Mouse (Mus musculus): ENCODE data around the gene Slc25a17. TPM values are rescaled to one million over a fixed set of nuclear protein-coding genes. Genes with fewer than 3 reads are reported as not detected.

The Slc25a17 gene
- polyA plus RNA-seq, 1 experiment from 2014 or later, result 58.7 TPM

- Histone ChIP-seq H3K4me2 (no peak overlapping the region), H3K4me1 (ENCODE audit: control insufficient read depth, insufficient read depth, low read length) (no peaks in the 10 kb centered on the region), H3K9ac (ENCODE audit: low read depth, low read length) (no peak overlapping the region), H3K4me3 (ENCODE audit: low read depth, low read length) (no peak overlapping the region), H3K27ac (ENCODE audit: low read depth, low read length) (no peak overlapping the region), H3K27me3 (ENCODE audit: control insufficient read depth, insufficient read depth, low read length) (no peaks in the 10 kb centered on the region), H3K9me3 (replicated peaks; ENCODE audit: control insufficient read depth, low read length) (no peaks in the 10 kb centered on the region; the same call in 1 of the 2 replicates), H3K36me3 (ENCODE audit: control insufficient read depth, insufficient read depth, low read length) (no peaks in the 10 kb centered on the region)
- 86% methylated on average over 7 of the region's 7 CpGs for WGBS (ENCODE audit: insufficient replicate concordance)
- ATAC-seq (replicated peaks; ENCODE audit: insufficient number of reproducible peaks, low FRiP score, low TSS enrichment), result no peak
Measured at GRCm38 (mm10) chr15:81304006-81304405, 56.6 kb downstream of the Slc25a17 start.

DNA sequence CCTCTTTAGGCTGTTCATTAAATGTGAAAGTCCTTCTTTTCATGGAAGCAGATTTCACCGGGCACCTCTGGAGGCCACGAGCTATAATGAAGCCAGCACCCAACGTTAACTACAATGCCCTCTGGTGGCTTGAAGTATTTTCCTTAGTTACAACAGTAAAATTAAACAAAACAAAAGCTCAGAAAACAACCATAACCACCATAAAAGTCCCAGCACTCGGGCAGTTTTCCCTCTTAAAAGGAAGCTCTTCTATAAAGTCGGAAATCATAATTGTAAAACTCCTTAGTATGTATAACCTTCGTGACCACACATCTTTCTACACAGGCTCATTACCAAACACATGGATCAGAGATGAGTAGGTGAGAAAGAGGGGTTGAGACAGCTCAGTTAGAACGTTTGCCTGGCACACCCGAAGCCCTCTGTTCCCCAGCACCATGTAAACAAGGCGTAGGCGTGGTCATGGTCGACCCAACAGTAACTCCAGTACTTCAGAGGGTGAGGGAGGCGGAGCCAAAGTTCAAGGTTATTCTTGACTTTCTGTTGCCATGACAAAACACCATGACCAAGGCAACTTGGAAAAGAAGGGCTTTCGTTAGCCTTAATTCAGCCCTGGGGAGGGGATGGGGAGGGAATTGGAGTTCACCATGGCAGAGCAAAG, 58.3 kb downstream of the Slc25a17 start:
- WGBS (ENCODE audit: insufficient replicate concordance), result 61% methylated on average over 13 of the region's 13 CpGs
- no peak overlapping the region for H3K27ac ChIP-seq (ENCODE audit: low read depth, low read length)
- no peak overlapping the region for H3K4me3 ChIP-seq (ENCODE audit: low read depth, low read length)
- no peak overlapping the region for H3K9ac ChIP-seq (ENCODE audit: low read depth, low read length)
- H3K4me2 ChIP-seq, result no peak overlapping the region
- H3K9me3 ChIP-seq (replicated peaks; ENCODE audit: control insufficient read depth, low read length), result no peaks in the 10 kb centered on the region; the same call in 1 of the 2 replicates
- H3K27me3 ChIP-seq (ENCODE audit: control insufficient read depth, insufficient read depth, low read length), result no peaks in the 10 kb centered on the region
- no peak for ATAC-seq (replicated peaks; ENCODE audit: insufficient number of reproducible peaks, low FRiP score, low TSS enrichment)
- no peaks in the 10 kb centered on the region for H3K36me3 ChIP-seq (ENCODE audit: control insufficient read depth, insufficient read depth, low read length)
- H3K4me1 ChIP-seq (ENCODE audit: control insufficient read depth, insufficient read depth, low read length), result no peaks in the 10 kb centered on the region

GRCm38 (mm10) chr15:81301193-81302070, 59.2 kb downstream of the Slc25a17 start:
- ATAC-seq (replicated peaks; ENCODE audit: insufficient number of reproducible peaks, low FRiP score, low TSS enrichment), result no peak
- Histone ChIP-seq H3K27ac (ENCODE audit: low read depth, low read length) (no peak overlapping the region), H3K27me3 (ENCODE audit: control insufficient read depth, insufficient read depth, low read length) (no peaks in the 10 kb centered on the region), H3K9ac (ENCODE audit: low read depth, low read length) (no peak overlapping the region), H3K4me2 (no peak overlapping the region), H3K4me3 (ENCODE audit: low read depth, low read length) (no peak overlapping the region), H3K4me1 (ENCODE audit: control insufficient read depth, insufficient read depth, low read length) (no peaks in the 10 kb centered on the region), H3K9me3 (replicated peaks; ENCODE audit: control insufficient read depth, low read length) (no peaks in the 10 kb centered on the region; the same call in 1 of the 2 replicates), H3K36me3 (ENCODE audit: control insufficient read depth, insufficient read depth, low read length) (no peaks in the 10 kb centered on the region)
- WGBS (ENCODE audit: insufficient replicate concordance), result 72% methylated on average over 16 of the region's 16 CpGs

DNA sequence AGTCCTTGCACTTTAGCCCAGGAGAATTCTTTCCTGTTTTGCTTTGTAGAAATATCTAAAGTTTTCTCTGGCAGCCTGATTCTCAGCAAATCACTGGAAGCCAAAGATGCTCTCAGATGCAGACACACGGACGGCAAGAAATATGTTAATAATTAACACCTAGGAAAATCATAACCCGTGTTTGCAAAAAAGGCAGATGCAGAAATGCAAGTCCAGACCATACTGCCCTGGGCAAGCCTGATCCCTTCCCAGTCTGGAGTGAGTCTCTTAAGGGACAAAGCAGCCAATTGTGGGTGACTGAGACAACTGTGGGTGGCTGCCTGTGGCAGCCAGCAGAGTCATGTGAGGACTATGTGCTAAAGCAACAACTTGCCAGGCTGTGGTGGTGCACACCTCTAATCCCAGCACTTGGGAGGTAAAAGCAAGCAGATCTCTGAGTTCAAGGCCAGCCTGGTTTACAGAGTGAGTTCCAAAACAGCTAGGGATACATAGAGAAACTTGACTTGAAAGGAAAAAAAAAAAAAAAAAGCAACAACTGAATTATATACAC, 60.0 kb downstream of the Slc25a17 start:
- Histone ChIP-seq H3K27ac (ENCODE audit: low read depth, low read length) (no peak overlapping the region), H3K9me3 (replicated peaks; ENCODE audit: control insufficient read depth, low read length) (no peaks in the 10 kb centered on the region; the same call in 1 of the 2 replicates), H3K9ac (ENCODE audit: low read depth, low read length) (no peak overlapping the region), H3K36me3 (ENCODE audit: control insufficient read depth, insufficient read depth, low read length) (no peaks in the 10 kb centered on the region), H3K27me3 (ENCODE audit: control insufficient read depth, insufficient read depth, low read length) (no peaks in the 10 kb centered on the region), H3K4me1 (ENCODE audit: control insufficient read depth, insufficient read depth, low read length) (no peaks in the 10 kb centered on the region), H3K4me3 (ENCODE audit: low read depth, low read length) (no peak overlapping the region), H3K4me2 (no peak overlapping the region)
- WGBS (ENCODE audit: insufficient replicate concordance), result 72% methylated on average over 3 of the region's 3 CpGs
- ATAC-seq (replicated peaks; ENCODE audit: insufficient number of reproducible peaks, low FRiP score, low TSS enrichment), result no peak

- no peaks in the 10 kb centered on the region; the same call in 1 of the 2 replicates for H3K9me3 ChIP-seq (replicated peaks; ENCODE audit: control insufficient read depth, low read length)
- no peaks in the 10 kb centered on the region for H3K36me3 ChIP-seq (ENCODE audit: control insufficient read depth, insufficient read depth, low read length)
- no peaks in the 10 kb centered on the region for H3K27me3 ChIP-seq (ENCODE audit: control insufficient read depth, insufficient read depth, low read length)
- no peak for ATAC-seq (replicated peaks; ENCODE audit: insufficient number of reproducible peaks, low FRiP score, low TSS enrichment)
- WGBS (ENCODE audit: insufficient replicate concordance), result 85% methylated on average over 4 of the region's 4 CpGs
- H3K4me1 ChIP-seq (ENCODE audit: control insufficient read depth, insufficient read depth, low read length), result no peaks in the 10 kb centered on the region
- H3K4me3 ChIP-seq (ENCODE audit: low read depth, low read length), result no peak overlapping the region
- H3K4me2 ChIP-seq, result no peak overlapping the region
- no peak overlapping the region for H3K9ac ChIP-seq (ENCODE audit: low read depth, low read length)
- H3K27ac ChIP-seq (ENCODE audit: low read depth, low read length), result no peak overlapping the region
Measured at GRCm38 (mm10) chr15:81299549-81299948, 61.1 kb downstream of the Slc25a17 start.

- no peak overlapping the region for H3K9ac ChIP-seq (ENCODE audit: low read depth, low read length)
- H3K27me3 ChIP-seq (ENCODE audit: control insufficient read depth, insufficient read depth, low read length), result no peaks in the 10 kb centered on the region
- no peaks in the 10 kb centered on the region; the same call in 1 of the 2 replicates for H3K9me3 ChIP-seq (replicated peaks; ENCODE audit: control insufficient read depth, low read length)
- H3K27ac ChIP-seq (ENCODE audit: low read depth, low read length), result no peak overlapping the region
- no peak overlapping the region for H3K4me2 ChIP-seq
- no peaks in the 10 kb centered on the region for H3K4me1 ChIP-seq (ENCODE audit: control insufficient read depth, insufficient read depth, low read length)
- no peaks in the 10 kb centered on the region for H3K36me3 ChIP-seq (ENCODE audit: control insufficient read depth, insufficient read depth, low read length)
- H3K4me3 ChIP-seq (ENCODE audit: low read depth, low read length), result no peak overlapping the region
- 71% methylated on average over 6 of the region's 6 CpGs for WGBS (ENCODE audit: insufficient replicate concordance)
- ATAC-seq (replicated peaks; ENCODE audit: insufficient number of reproducible peaks, low FRiP score, low TSS enrichment), result no peak
Measured at GRCm38 (mm10) chr15:81298213-81298612, 62.4 kb downstream of the Slc25a17 start.

DNA sequence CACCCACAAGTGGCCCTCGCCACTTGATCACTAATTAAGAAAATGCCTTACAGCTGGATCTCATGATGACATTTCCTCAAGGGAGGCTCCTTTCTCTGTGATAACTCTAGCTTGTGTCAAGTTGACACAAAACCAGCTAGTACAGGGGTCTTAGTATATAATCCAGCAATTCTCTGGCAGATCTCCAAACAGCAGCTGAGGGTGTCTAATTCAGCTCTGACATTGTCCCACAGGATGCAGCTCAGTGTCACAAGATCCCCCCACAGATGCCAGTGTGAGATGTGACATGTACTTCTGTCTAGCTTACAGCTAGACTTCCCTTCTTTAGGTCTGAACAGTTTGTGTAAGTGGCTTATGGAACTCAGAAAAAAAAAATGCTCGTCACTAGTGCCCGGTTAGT, 63.1 kb downstream of the Slc25a17 start:
- Histone ChIP-seq H3K4me3 (ENCODE audit: low read depth, low read length) (no peak overlapping the region), H3K4me2 (no peak overlapping the region), H3K27ac (ENCODE audit: low read depth, low read length) (no peak overlapping the region), H3K27me3 (ENCODE audit: control insufficient read depth, insufficient read depth, low read length) (no peaks in the 10 kb centered on the region), H3K9me3 (replicated peaks; ENCODE audit: control insufficient read depth, low read length) (no peaks in the 10 kb centered on the region), H3K9ac (ENCODE audit: low read depth, low read length) (no peak overlapping the region), H3K4me1 (ENCODE audit: control insufficient read depth, insufficient read depth, low read length) (no peaks in the 10 kb centered on the region), H3K36me3 (ENCODE audit: control insufficient read depth, insufficient read depth, low read length) (no peaks in the 10 kb centered on the region)
- WGBS (ENCODE audit: insufficient replicate concordance), result 88% methylated on average over 3 of the region's 3 CpGs
- ATAC-seq (replicated peaks; ENCODE audit: insufficient number of reproducible peaks, low FRiP score, low TSS enrichment), result no peak

- ATAC-seq (replicated peaks; ENCODE audit: insufficient number of reproducible peaks, low FRiP score, low TSS enrichment), result no peak
- H3K4me3 ChIP-seq (ENCODE audit: low read depth, low read length), result no peak overlapping the region
- no peak overlapping the region for H3K27ac ChIP-seq (ENCODE audit: low read depth, low read length)
- H3K27me3 ChIP-seq (ENCODE audit: control insufficient read depth, insufficient read depth, low read length), result no peaks in the 10 kb centered on the region
- H3K36me3 ChIP-seq (ENCODE audit: control insufficient read depth, insufficient read depth, low read length), result no peaks in the 10 kb centered on the region
- no peak overlapping the region for H3K4me2 ChIP-seq
- 91% methylated on average over 10 of the region's 10 CpGs for WGBS (ENCODE audit: insufficient replicate concordance)
- H3K9me3 ChIP-seq (replicated peaks; ENCODE audit: control insufficient read depth, low read length), result no peaks in the 10 kb centered on the region
- no peaks in the 10 kb centered on the region for H3K4me1 ChIP-seq (ENCODE audit: control insufficient read depth, insufficient read depth, low read length)
- no peak overlapping the region for H3K9ac ChIP-seq (ENCODE audit: low read depth, low read length)
Measured at GRCm38 (mm10) chr15:81294897-81295296, 65.7 kb downstream of the Slc25a17 start.

Data from heart, embryonic 11.5 days (tissue).